Mouse (Mus musculus) liver, embryonic 14.5 days (tissue): ENCODE results near the gene Cyp2a12.

Experiments
- CTCF ChIP-seq: IDR thresholded peaks from 2 replicates; pipeline ENCODE4 v1.5.1; 2016; ENCODE audit warnings: antibody characterized with exemption, low read depth, control low read depth
- EP300 ChIP-seq: IDR thresholded peaks from 2 replicates; pipeline ENCODE4 v1.6.1; 2016; ENCODE audit warnings: antibody characterized with exemption, low read depth

DNA sequence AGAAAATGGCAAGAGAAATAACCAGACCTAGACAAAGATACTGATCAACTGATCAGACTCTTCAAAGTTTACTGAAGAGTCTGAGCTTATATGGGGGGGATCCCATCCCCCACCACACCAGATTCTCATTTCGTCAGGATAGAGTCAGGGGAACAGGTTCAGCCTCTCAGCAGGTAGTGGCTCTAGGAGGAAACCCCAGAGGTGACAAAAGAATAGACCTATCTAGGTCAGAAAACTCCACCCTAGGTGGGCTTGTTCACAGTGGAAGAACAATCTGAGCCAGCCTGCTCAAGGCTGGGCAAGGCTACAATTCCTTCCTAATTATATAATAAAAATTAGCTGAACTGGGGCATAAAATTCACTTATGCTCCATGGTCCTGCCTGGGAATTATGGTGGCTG lies 46.3 kb upstream of the Cyp2a12 start:
- no peak for TF ChIP-seq EP300
- no peak for TF ChIP-seq CTCF
